Comparison of ENCODE assay signal across 15 mouse cellular contexts in genomic region chr19:54616924-54617323, GRCm38 (mm10).
DNase-seq lines count a peak whose midpoint lies in the region; ATAC-seq and TF ChIP-seq lines count a peak whose summit lies in the region.
"Had no signal": no experiment of that assay in that cellular context is flagged by ENCODE, and none has a peak within 500 bp of the region (broad histone marks: within the 10 kb centered on the region; RNA-seq: fewer than 3 reads in every experiment).

No protein-coding gene starts in this region.

- H3K9me3 ChIP-seq in heart, embryonic 11.5 days (replicated peaks; ENCODE audit: control insufficient read depth, low read length): no peaks in the 10 kb centered on the region
- H3K9me3 ChIP-seq in midbrain, postnatal 0 days (ENCODE audit: low read length): no peaks in the 10 kb centered on the region
- H3K9me3 ChIP-seq in midbrain, embryonic 11.5 days (ENCODE audit: control insufficient read depth, low read length): no peaks in the 10 kb centered on the region
- H3K9me3 ChIP-seq in neural tube, embryonic 15.5 days (replicated peaks): no peaks in the 10 kb centered on the region
- H3K9me3 ChIP-seq: neural tube, embryonic 13.5 days had no signal

- intact Hi-C loops in gastrocnemius, postnatal 14 days (cut with DNase I; ENCODE audit: low total_unique reads): no loop called here

- ATAC-seq in heart, embryonic 11.5 days (replicated peaks; ENCODE audit: insufficient number of reproducible peaks, low FRiP score, low TSS enrichment): no peak
- ATAC-seq in midbrain, postnatal 0 days (ENCODE audit: low FRiP score): no peak
- ATAC-seq in midbrain, embryonic 11.5 days (ENCODE audit: low FRiP score): no peak
- ATAC-seq in neural tube, embryonic 15.5 days (ENCODE audit: low FRiP score): no peak

- H3K4me2 ChIP-seq in heart, embryonic 11.5 days: no peak overlapping the region
- H3K4me2 ChIP-seq in midbrain, postnatal 0 days (ENCODE audit: low read depth, low read length, poor library complexity, severe bottlenecking): no peak overlapping the region
- H3K4me2 ChIP-seq in midbrain, embryonic 11.5 days: no peak overlapping the region
- H3K4me2 ChIP-seq in neural tube, embryonic 15.5 days: no peak overlapping the region
- H3K4me2 ChIP-seq: neural tube, embryonic 13.5 days had no signal

- no peaks in the 10 kb centered on the region for H3K4me1 ChIP-seq in heart, embryonic 11.5 days (ENCODE audit: control insufficient read depth, insufficient read depth, low read length)
- no peaks in the 10 kb centered on the region for H3K4me1 ChIP-seq in midbrain, postnatal 0 days (ENCODE audit: insufficient read depth, low read length)
- no peaks in the 10 kb centered on the region for H3K4me1 ChIP-seq in midbrain, embryonic 11.5 days (ENCODE audit: control insufficient read depth, insufficient read depth, low read length)
- no peaks in the 10 kb centered on the region for H3K4me1 ChIP-seq in neural tube, embryonic 15.5 days
- H3K4me1 ChIP-seq: neural tube, embryonic 13.5 days had no signal

- H3K27me3 ChIP-seq in heart, embryonic 11.5 days (ENCODE audit: control insufficient read depth, insufficient read depth, low read length): no peaks in the 10 kb centered on the region
- no peaks in the 10 kb centered on the region for H3K27me3 ChIP-seq in midbrain, postnatal 0 days (ENCODE audit: insufficient read depth, low read length)
- no peaks in the 10 kb centered on the region for H3K27me3 ChIP-seq in midbrain, embryonic 11.5 days (ENCODE audit: control insufficient read depth, insufficient read depth, low read length)
- no peaks in the 10 kb centered on the region for H3K27me3 ChIP-seq in neural tube, embryonic 15.5 days (replicated peaks)
- H3K27me3 ChIP-seq: CH12.LX; neural tube, embryonic 13.5 days had no signal

- no peak overlapping the region for H3K9ac ChIP-seq in heart, embryonic 11.5 days (ENCODE audit: low read depth, low read length)
- no peak overlapping the region for H3K9ac ChIP-seq in midbrain, postnatal 0 days (replicated peaks; ENCODE audit: low read length, poor library complexity, severe bottlenecking)
- H3K9ac ChIP-seq in midbrain, embryonic 11.5 days (ENCODE audit: low read length): no peak overlapping the region
- no peak overlapping the region for H3K9ac ChIP-seq in neural tube, embryonic 15.5 days (replicated peaks)
- H3K9ac ChIP-seq: neural tube, embryonic 13.5 days had no signal

- H3K4me3 ChIP-seq in heart, embryonic 11.5 days (ENCODE audit: low read depth, low read length): no peak overlapping the region
- H3K4me3 ChIP-seq in midbrain, postnatal 0 days (ENCODE audit: low read depth, low read length): no peak overlapping the region
- no peak overlapping the region for H3K4me3 ChIP-seq in midbrain, embryonic 11.5 days (ENCODE audit: low read depth, low read length)
- no peak overlapping the region for H3K4me3 ChIP-seq in neural tube, embryonic 15.5 days (replicated peaks)
- H3K4me3 ChIP-seq: neural tube, embryonic 13.5 days had no signal

- peak; percentile 44 for DNase-seq in heart, adult 11 months
- peak; percentile 41 for DNase-seq in midbrain, postnatal 0 days (ENCODE audit: low spot score)
- no peak for DNase-seq in midbrain, embryonic 11.5 days (ENCODE audit: low spot score, missing footprints)
- peak; percentile 9 for DNase-seq in fibroblast of lung, adult 2 months (ENCODE audit: low read depth)
- DNase-seq in retina, embryonic 14.5 days (ENCODE audit: low spot score): peak; percentile 3
- no peak for DNase-seq in gastrocnemius, postnatal 14 days
- DNase-seq: cerebellum, adult 9-10 months; heart, adult 18-20 months; heart, postnatal 10 days; lung, postnatal 10 days; midbrain, embryonic 14.5 days had no signal

- no peaks in the 10 kb centered on the region for H3K36me3 ChIP-seq in heart, embryonic 11.5 days (ENCODE audit: control insufficient read depth, insufficient read depth, low read length)
- H3K36me3 ChIP-seq in midbrain, postnatal 0 days (ENCODE audit: insufficient read depth, low read length): no peaks in the 10 kb centered on the region
- no peaks in the 10 kb centered on the region for H3K36me3 ChIP-seq in midbrain, embryonic 11.5 days (ENCODE audit: control insufficient read depth, insufficient read depth, low read length)
- no peaks in the 10 kb centered on the region for H3K36me3 ChIP-seq in neural tube, embryonic 15.5 days
- H3K36me3 ChIP-seq: neural tube, embryonic 13.5 days had no signal

- no peak for TF ChIP-seq CTCF in midbrain, postnatal 0 days (IDR thresholded peaks at IDR 0.05)

- H3K27ac ChIP-seq in heart, embryonic 11.5 days (ENCODE audit: low read depth, low read length): no peak overlapping the region
- no peak overlapping the region for H3K27ac ChIP-seq in midbrain, postnatal 0 days (ENCODE audit: low read depth, low read length)
- no peak overlapping the region for H3K27ac ChIP-seq in midbrain, embryonic 11.5 days (ENCODE audit: low read depth, low read length)
- no peak overlapping the region for H3K27ac ChIP-seq in neural tube, embryonic 15.5 days (replicated peaks)
- H3K27ac ChIP-seq: neural tube, embryonic 13.5 days had no signal

- 47% methylated on average over 4 of the region's 4 CpGs for WGBS in heart, embryonic 11.5 days (ENCODE audit: insufficient replicate concordance)
- WGBS in midbrain, postnatal 0 days: 69% methylated on average over 4 of the region's 4 CpGs
- 79% methylated on average over 4 of the region's 4 CpGs for WGBS in midbrain, embryonic 11.5 days
- 42% methylated on average over 4 of the region's 4 CpGs for WGBS in neural tube, embryonic 15.5 days

Comparison
In these comparisons a context has a peak if more than half of its experiments do, and no peak if none do; other contexts are left out.
1. DNase-seq: peak in heart, adult 11 months (single experiment), midbrain, postnatal 0 days (single experiment), fibroblast of lung, adult 2 months (single experiment) and retina, embryonic 14.5 days (single experiment); none in midbrain, embryonic 11.5 days (single experiment) and gastrocnemius, postnatal 14 days (single experiment).